Mouse (Mus musculus) thymus, adult 2 months (tissue): Measurements from ENCODE around the gene Prmt3.

ENCODE experiments used
- CTCF ChIP-seq: fragments of 200-500 bp; IDR thresholded peaks from 2 replicates; pipeline ENCODE4 v1.5.1; 2012; ENCODE audit warnings: mild to moderate bottlenecking, control low read depth, low read length, moderate library complexity, borderline replicate concordance; ENCODE audit not compliant: control insufficient read depth, poor library complexity, insufficient read depth; ENCODE audit errors: extremely low read depth
- POLR2A ChIP-seq: fragments of 200-500 bp; IDR thresholded peaks from 2 replicates; pipeline ENCODE4 v1.6.1; 2012; ENCODE audit warnings: mild to moderate bottlenecking, low read length, control low read depth, moderate library complexity; ENCODE audit not compliant: control insufficient read depth, poor library complexity, insufficient read depth; ENCODE audit errors: extremely low read depth

GRCm38 (mm10) chr7:49870276-49870675, 92.1 kb downstream of the Prmt3 start:
- no peak for TF ChIP-seq POLR2A
- TF ChIP-seq CTCF: no peak
